Mouse (Mus musculus): ENCODE data around the gene Nsrp1. TPM values are rescaled to one million over a fixed set of nuclear protein-coding genes. Genes with fewer than 3 reads are reported as not detected.
A peak's percentile ranks its signal among the peaks of the same experiment; 100 is the strongest.

The Nsrp1 gene
- polyA plus RNA-seq, 1 experiment from 2014 or later = 45.1 TPM

DNA sequence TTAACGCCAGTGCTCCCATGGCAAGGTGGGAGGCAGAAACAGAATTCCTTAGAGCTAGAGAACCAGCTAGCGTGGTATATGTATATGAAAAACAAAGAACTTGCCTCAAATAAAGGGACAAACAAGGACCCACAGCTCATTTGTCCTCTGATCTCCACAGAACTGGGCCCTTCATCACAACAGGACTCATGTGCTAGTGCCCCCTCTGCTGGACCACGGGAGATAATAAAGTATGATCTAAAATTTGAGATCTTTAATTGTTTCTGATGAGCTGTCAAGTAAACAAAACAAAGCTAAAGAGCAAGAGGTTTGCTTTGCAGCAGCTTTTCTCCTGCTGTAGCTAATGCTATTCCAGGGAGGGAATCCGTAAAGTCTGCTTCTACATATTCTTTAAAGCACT lies 7.5 kb downstream of the Nsrp1 start:
- no peak overlapping the region for H3K27ac ChIP-seq (replicated peaks)
- no peaks in the 10 kb centered on the region for H3K4me1 ChIP-seq (replicated peaks; ENCODE audit: control insufficient read depth, insufficient read depth)
- peaks cover 6% of the 10 kb centered on the region; the same call in 1 of the 2 replicates for H3K36me3 ChIP-seq (ENCODE audit: control insufficient read depth, insufficient read depth, low read length)
- H3K27me3 ChIP-seq (ENCODE audit: control insufficient read depth, insufficient read depth, low read length) = no peaks in the 10 kb centered on the region
- H3K9me3 ChIP-seq (ENCODE audit: control insufficient read depth, low read length) = no peaks in the 10 kb centered on the region
- H3K9ac ChIP-seq (ENCODE audit: low read length) = no peak overlapping the region
- DNase-seq (ENCODE audit: low spot score) (peak; percentile 18), ATAC-seq (ENCODE audit: low FRiP score, low TSS enrichment) (no peak)
- H3K4me3 ChIP-seq (ENCODE audit: low read depth, low read length) = no peak overlapping the region
- TF ChIP-seq EP300 (optimal IDR thresholded peaks at IDR 0.05) (no peak), CTCF (IDR thresholded peaks at IDR 0.05; ENCODE audit: low read depth) (peak; percentile 61)
- H3K4me2 ChIP-seq (replicated peaks; ENCODE audit: low read depth) = no peak overlapping the region
- WGBS = 66% methylated on average over 4 of the region's 4 CpGs

DNA sequence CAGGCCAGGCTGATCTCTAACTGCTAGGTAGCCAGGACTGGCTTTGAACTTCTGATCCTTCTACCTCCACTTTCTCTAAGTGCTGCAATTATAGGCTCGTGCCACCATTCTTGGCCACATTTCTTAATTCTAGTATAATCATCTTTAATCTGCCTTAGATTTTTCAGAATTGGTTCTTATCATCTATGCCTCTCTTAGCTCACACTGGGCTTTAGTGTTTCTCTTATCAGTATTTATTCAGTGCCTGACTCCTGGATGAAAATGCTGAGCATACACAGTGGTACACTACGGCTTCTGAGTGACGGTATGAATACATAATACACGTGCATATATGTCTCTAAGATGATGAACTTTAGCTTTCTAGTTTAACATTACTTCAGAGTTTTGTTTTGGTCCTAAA lies 9.4 kb downstream of the Nsrp1 start:
- no peak for TF ChIP-seq EP300 (optimal IDR thresholded peaks at IDR 0.05)
- no peak for TF ChIP-seq CTCF (IDR thresholded peaks at IDR 0.05; ENCODE audit: low read depth)
- Histone ChIP-seq H3K9ac (ENCODE audit: low read length) (no peak overlapping the region), H3K27ac (replicated peaks) (no peak overlapping the region), H3K4me1 (replicated peaks; ENCODE audit: control insufficient read depth, insufficient read depth) (no peaks in the 10 kb centered on the region), H3K9me3 (ENCODE audit: control insufficient read depth, low read length) (no peaks in the 10 kb centered on the region), H3K4me3 (ENCODE audit: low read depth, low read length) (no peak overlapping the region), H3K4me2 (replicated peaks; ENCODE audit: low read depth) (no peak overlapping the region), H3K27me3 (ENCODE audit: control insufficient read depth, insufficient read depth, low read length) (no peaks in the 10 kb centered on the region), H3K36me3 (ENCODE audit: control insufficient read depth, insufficient read depth, low read length) (peaks cover under 1% of the 10 kb centered on the region; the same call in 1 of the 2 replicates)
- ATAC-seq (ENCODE audit: low FRiP score, low TSS enrichment) = no peak
- no peak for DNase-seq (ENCODE audit: low spot score)
- WGBS = 60% methylated on average over 4 of the region's 4 CpGs

- no peak overlapping the region for H3K27ac ChIP-seq (replicated peaks)
- no peaks in the 10 kb centered on the region for H3K36me3 ChIP-seq (ENCODE audit: control insufficient read depth, insufficient read depth, low read length)
- H3K9me3 ChIP-seq (ENCODE audit: control insufficient read depth, low read length) = no peaks in the 10 kb centered on the region
- 87% methylated on average over 2 of the region's 2 CpGs for WGBS
- TF ChIP-seq CTCF (IDR thresholded peaks at IDR 0.05; ENCODE audit: low read depth) = no peak
- TF ChIP-seq EP300 (optimal IDR thresholded peaks at IDR 0.05) = no peak
- H3K4me3 ChIP-seq (ENCODE audit: low read depth, low read length) = no peak overlapping the region
- no peak overlapping the region for H3K4me2 ChIP-seq (replicated peaks; ENCODE audit: low read depth)
- no peak overlapping the region for H3K9ac ChIP-seq (ENCODE audit: low read length)
- no peaks in the 10 kb centered on the region for H3K4me1 ChIP-seq (replicated peaks; ENCODE audit: control insufficient read depth, insufficient read depth)
- H3K27me3 ChIP-seq (ENCODE audit: control insufficient read depth, insufficient read depth, low read length) = no peaks in the 10 kb centered on the region
- ATAC-seq (ENCODE audit: low FRiP score, low TSS enrichment) = no peak
- DNase-seq (ENCODE audit: low spot score) = no peak
Observed at GRCm38 (mm10) chr11:77063406-77063805, 14.8 kb downstream of the Nsrp1 start.

GRCm38 (mm10) chr11:77061951-77062350 lies 16.3 kb downstream of the Nsrp1 start:
- no peak overlapping the region for H3K4me2 ChIP-seq (replicated peaks; ENCODE audit: low read depth)
- no peaks in the 10 kb centered on the region for H3K9me3 ChIP-seq (ENCODE audit: control insufficient read depth, low read length)
- H3K36me3 ChIP-seq (ENCODE audit: control insufficient read depth, insufficient read depth, low read length) = no peaks in the 10 kb centered on the region
- H3K9ac ChIP-seq (ENCODE audit: low read length) = no peak overlapping the region
- 46% methylated on average over 5 of the region's 5 CpGs for WGBS
- TF ChIP-seq EP300 (optimal IDR thresholded peaks at IDR 0.05) = no peak
- no peak for TF ChIP-seq CTCF (IDR thresholded peaks at IDR 0.05; ENCODE audit: low read depth)
- ATAC-seq (ENCODE audit: low FRiP score, low TSS enrichment) (no peak), DNase-seq (ENCODE audit: low spot score) (no peak)
- H3K27me3 ChIP-seq (ENCODE audit: control insufficient read depth, insufficient read depth, low read length) = no peaks in the 10 kb centered on the region
- no peak overlapping the region for H3K4me3 ChIP-seq (ENCODE audit: low read depth, low read length)
- H3K4me1 ChIP-seq (replicated peaks; ENCODE audit: control insufficient read depth, insufficient read depth) = no peaks in the 10 kb centered on the region
- no peak overlapping the region for H3K27ac ChIP-seq (replicated peaks)

- TF ChIP-seq CTCF (IDR thresholded peaks at IDR 0.05; ENCODE audit: low read depth) (no peak), EP300 (optimal IDR thresholded peaks at IDR 0.05) (no peak)
- no peak overlapping the region for H3K9ac ChIP-seq (ENCODE audit: low read length)
- no peaks in the 10 kb centered on the region for H3K27me3 ChIP-seq (ENCODE audit: control insufficient read depth, insufficient read depth, low read length)
- peaks cover 9% of the 10 kb centered on the region; the same call in 1 of the 2 replicates for H3K36me3 ChIP-seq (ENCODE audit: control insufficient read depth, insufficient read depth, low read length)
- no peaks in the 10 kb centered on the region for H3K4me1 ChIP-seq (replicated peaks; ENCODE audit: control insufficient read depth, insufficient read depth)
- no peak overlapping the region for H3K27ac ChIP-seq (replicated peaks)
- DNase-seq (ENCODE audit: low spot score) (no peak), ATAC-seq (ENCODE audit: low FRiP score, low TSS enrichment) (no peak)
- no peaks in the 10 kb centered on the region for H3K9me3 ChIP-seq (ENCODE audit: control insufficient read depth, low read length)
- no peak overlapping the region for H3K4me3 ChIP-seq (ENCODE audit: low read depth, low read length)
- WGBS = 79% methylated on average over 2 of the region's 2 CpGs
- H3K4me2 ChIP-seq (replicated peaks; ENCODE audit: low read depth) = no peak overlapping the region
Observed at GRCm38 (mm10) chr11:77042816-77043215, 35.4 kb downstream of the Nsrp1 start.

- no peak overlapping the region for H3K9ac ChIP-seq (ENCODE audit: low read length)
- H3K4me2 ChIP-seq (replicated peaks; ENCODE audit: low read depth) = no peak overlapping the region
- peaks cover 9% of the 10 kb centered on the region; the same call in 1 of the 2 replicates for H3K36me3 ChIP-seq (ENCODE audit: control insufficient read depth, insufficient read depth, low read length)
- DNase-seq (ENCODE audit: low spot score) = no peak
- H3K9me3 ChIP-seq (ENCODE audit: control insufficient read depth, low read length) = no peaks in the 10 kb centered on the region
- 84% methylated on average over 4 of the region's 4 CpGs for WGBS
- no peak overlapping the region for H3K4me3 ChIP-seq (ENCODE audit: low read depth, low read length)
- no peaks in the 10 kb centered on the region for H3K27me3 ChIP-seq (ENCODE audit: control insufficient read depth, insufficient read depth, low read length)
- TF ChIP-seq CTCF (IDR thresholded peaks at IDR 0.05; ENCODE audit: low read depth) = no peak
- TF ChIP-seq EP300 (optimal IDR thresholded peaks at IDR 0.05) = no peak
- ATAC-seq (ENCODE audit: low FRiP score, low TSS enrichment) = no peak
- no peaks in the 10 kb centered on the region for H3K4me1 ChIP-seq (replicated peaks; ENCODE audit: control insufficient read depth, insufficient read depth)
- H3K27ac ChIP-seq (replicated peaks) = no peak overlapping the region
Observed at GRCm38 (mm10) chr11:77041891-77042290, 36.3 kb downstream of the Nsrp1 start.
